Mouse (Mus musculus): ENCODE data around the gene Rab23. TPM values are rescaled to one million over a fixed set of nuclear protein-coding genes. Genes with fewer than 3 reads are reported as not detected.
A peak's percentile ranks its signal among the peaks of the same experiment; 100 is the strongest.

Rab23 gene
- polyA plus RNA-seq, 1 experiment from 2014 or later, result 29.1 TPM

GRCm38 (mm10) chr1:33756258-33757032, 36.8 kb downstream of the Rab23 start:
- peak overlapping the region; percentile 98 for H3K4me2 ChIP-seq (replicated peaks)

GRCm38 (mm10) chr1:33757033-33757413, 37.3 kb downstream of the Rab23 start:
- peak overlapping the region; percentile 69 for H3K4me3 ChIP-seq
- H3K4me1 ChIP-seq, result peaks cover 9% of the 10 kb centered on the region
- H3K27me3 ChIP-seq (replicated peaks), result no peaks in the 10 kb centered on the region
- H3K4me2 ChIP-seq (replicated peaks), result peak overlapping the region; percentile 98
- H3K27ac ChIP-seq, result peak overlapping the region; percentile 32; the same call in 1 of the 2 replicates
- H3K9me3 ChIP-seq, result no peaks in the 10 kb centered on the region
- 13% methylated on average over 14 of the region's 14 CpGs for WGBS
- peak overlapping the region; percentile 76 for H3K9ac ChIP-seq
- peaks cover 6% of the 10 kb centered on the region; the same call in 1 of the 2 replicates for H3K36me3 ChIP-seq
- ATAC-seq (ENCODE audit: low FRiP score, low read depth), result peak; percentile 68

More at GRCm38 (mm10) chr1:33756258-33757032, 36.8 kb downstream of the Rab23 start:
- H3K9me3 ChIP-seq, result no peaks in the 10 kb centered on the region
- no peak overlapping the region for H3K27ac ChIP-seq
- peaks cover 9% of the 10 kb centered on the region for H3K4me1 ChIP-seq
- H3K4me3 ChIP-seq, result peak overlapping the region; percentile 69
- WGBS, result 35% methylated on average over 18 of the region's 18 CpGs
- peaks cover 6% of the 10 kb centered on the region; the same call in 1 of the 2 replicates for H3K36me3 ChIP-seq
- no peak; the same call in 1 of the 2 replicates for ATAC-seq (ENCODE audit: low FRiP score, low read depth)
- no peaks in the 10 kb centered on the region for H3K27me3 ChIP-seq (replicated peaks)
- no peak overlapping the region for H3K9ac ChIP-seq

- peaks cover 9% of the 10 kb centered on the region for H3K4me1 ChIP-seq
- peak within 1 kb of the TSS; percentile 32; the same call in 1 of the 2 replicates for H3K27ac ChIP-seq
- peak within 1 kb of the TSS; percentile 69 for H3K4me3 ChIP-seq
- H3K36me3 ChIP-seq, result peaks cover 10% of the 10 kb centered on the region; the same call in 1 of the 2 replicates
- ATAC-seq (ENCODE audit: low FRiP score, low read depth), result peak; percentile 86
- H3K9me3 ChIP-seq, result no peaks in the 10 kb centered on the region
- WGBS, result under 1% methylated on average over 61 of the region's 61 CpGs
- H3K4me2 ChIP-seq (replicated peaks), result peak within 1 kb of the TSS; percentile 98
- H3K27me3 ChIP-seq (replicated peaks), result no peaks in the 10 kb centered on the region
- H3K9ac ChIP-seq, result peak within 1 kb of the TSS; percentile 76
Observed at GRCm38 (mm10) chr1:33757491-33758041, 37.9 kb downstream of the Rab23 start, which contains the start of gene Bag2. TSS of gene Bag2 (minus strand) at chr1:33757795.

GRCm38 (mm10) chr1:33758488-33758887, 38.8 kb downstream of the Rab23 start:
- 59% methylated on average over 4 of the region's 4 CpGs for WGBS
- Histone ChIP-seq H3K36me3 (peaks cover 12% of the 10 kb centered on the region; the same call in 1 of the 2 replicates), H3K4me1 (peaks cover 9% of the 10 kb centered on the region), H3K9ac (no peak overlapping the region), H3K4me3 (no peak overlapping the region), H3K27me3 (replicated peaks) (no peaks in the 10 kb centered on the region), H3K9me3 (no peaks in the 10 kb centered on the region), H3K27ac (no peak overlapping the region), H3K4me2 (replicated peaks) (no peak overlapping the region)
- no peak for ATAC-seq (ENCODE audit: low FRiP score, low read depth)

- Histone ChIP-seq H3K9ac (no peak overlapping the region), H3K9me3 (no peaks in the 10 kb centered on the region), H3K4me2 (replicated peaks) (no peak overlapping the region), H3K4me1 (no peaks in the 10 kb centered on the region), H3K36me3 (peaks cover 12% of the 10 kb centered on the region), H3K4me3 (no peak overlapping the region), H3K27ac (no peak overlapping the region), H3K27me3 (replicated peaks) (no peaks in the 10 kb centered on the region)
- ATAC-seq (ENCODE audit: low FRiP score, low read depth), result no peak
- 76% methylated on average over 2 of the region's 2 CpGs for WGBS
Observed at GRCm38 (mm10) chr1:33763826-33764225, 44.1 kb downstream of the Rab23 start.

GRCm38 (mm10) chr1:33765468-33766080, 45.9 kb downstream of the Rab23 start:
- 87% methylated on average over 11 of the region's 11 CpGs for WGBS
- ATAC-seq (ENCODE audit: low FRiP score, low read depth), result no peak
- Histone ChIP-seq H3K27me3 (replicated peaks) (no peaks in the 10 kb centered on the region), H3K27ac (no peak overlapping the region), H3K9me3 (no peaks in the 10 kb centered on the region), H3K4me1 (no peaks in the 10 kb centered on the region), H3K4me2 (replicated peaks) (no peak overlapping the region), H3K4me3 (no peak overlapping the region), H3K9ac (no peak overlapping the region), H3K36me3 (peaks cover 22% of the 10 kb centered on the region)

GRCm38 (mm10) chr1:33766520-33767508, 47.1 kb downstream of the Rab23 start:
- H3K27ac ChIP-seq, result no peak overlapping the region
- ATAC-seq (ENCODE audit: low FRiP score, low read depth), result no peak
- H3K9me3 ChIP-seq, result no peaks in the 10 kb centered on the region
- no peak overlapping the region for H3K4me2 ChIP-seq (replicated peaks)
- H3K9ac ChIP-seq, result no peak overlapping the region
- H3K4me1 ChIP-seq, result no peaks in the 10 kb centered on the region
- no peaks in the 10 kb centered on the region for H3K27me3 ChIP-seq (replicated peaks)
- WGBS, result 80% methylated on average over 16 of the region's 16 CpGs
- H3K36me3 ChIP-seq, result peaks cover 32% of the 10 kb centered on the region
- H3K4me3 ChIP-seq, result no peak overlapping the region

GRCm38 (mm10) chr1:33768091-33768787, 48.6 kb downstream of the Rab23 start:
- Histone ChIP-seq H3K36me3 (peaks cover 34% of the 10 kb centered on the region), H3K27ac (no peak overlapping the region), H3K9ac (no peak overlapping the region), H3K4me3 (no peak overlapping the region), H3K27me3 (replicated peaks) (no peaks in the 10 kb centered on the region), H3K4me2 (replicated peaks) (no peak overlapping the region), H3K4me1 (no peaks in the 10 kb centered on the region), H3K9me3 (no peaks in the 10 kb centered on the region)
- WGBS, result 90% methylated on average over 1 of the region's 1 CpGs
- no peak for ATAC-seq (ENCODE audit: low FRiP score, low read depth)

GRCm38 (mm10) chr1:33768827-33769226, 49.1 kb downstream of the Rab23 start:
- Histone ChIP-seq H3K4me2 (replicated peaks) (no peak overlapping the region), H3K36me3 (peaks cover 34% of the 10 kb centered on the region), H3K27ac (no peak overlapping the region), H3K9me3 (no peaks in the 10 kb centered on the region), H3K4me3 (no peak overlapping the region), H3K27me3 (replicated peaks) (no peaks in the 10 kb centered on the region), H3K4me1 (no peaks in the 10 kb centered on the region), H3K9ac (no peak overlapping the region)
- no peak for ATAC-seq (ENCODE audit: low FRiP score, low read depth)

- ATAC-seq (ENCODE audit: low FRiP score, low read depth), result no peak
- Histone ChIP-seq H3K9me3 (no peaks in the 10 kb centered on the region), H3K9ac (no peak overlapping the region), H3K27me3 (replicated peaks) (no peaks in the 10 kb centered on the region), H3K36me3 (peaks cover 48% of the 10 kb centered on the region), H3K27ac (no peak overlapping the region), H3K4me3 (no peak overlapping the region), H3K4me2 (replicated peaks) (no peak overlapping the region), H3K4me1 (no peaks in the 10 kb centered on the region)
- WGBS, result 93% methylated on average over 10 of the region's 10 CpGs
Observed at GRCm38 (mm10) chr1:33771621-33772020, 51.9 kb downstream of the Rab23 start.

- H3K9ac ChIP-seq, result no peak overlapping the region
- no peak overlapping the region for H3K4me2 ChIP-seq (replicated peaks)
- no peaks in the 10 kb centered on the region for H3K4me1 ChIP-seq
- H3K27me3 ChIP-seq (replicated peaks), result no peaks in the 10 kb centered on the region
- no peak for ATAC-seq (ENCODE audit: low FRiP score, low read depth)
- no peak overlapping the region for H3K4me3 ChIP-seq
- no peak overlapping the region for H3K27ac ChIP-seq
- whole genome bisulfite sequencing, result 97% methylated on average over 9 of the region's 9 CpGs
- H3K9me3 ChIP-seq, result no peaks in the 10 kb centered on the region
- peaks cover 53% of the 10 kb centered on the region for H3K36me3 ChIP-seq
Observed at GRCm38 (mm10) chr1:33772106-33772505, 52.4 kb downstream of the Rab23 start.
